Mouse (Mus musculus) midbrain, embryonic 16.5 days (tissue): ENCODE data around the gene Mdm1. TPM values are rescaled to one million over a fixed set of nuclear protein-coding genes. Genes with fewer than 3 reads are reported as not detected.

Experiments
- ATAC-seq: fragments of 200-750 bp; cut with Nextera tagmentation; 2 replicates; pipeline ENCODE4 v1.8.0; 2017; ENCODE audit warnings: moderate TSS enrichment
- H3K27ac ChIP-seq: fragments of 300-500 bp; sonication (generic); 2 replicates; pipeline ENCODE4 v1.5.1; 2014; ENCODE audit warnings: mild to moderate bottlenecking, low read length, mixed read lengths
- H3K27me3 ChIP-seq: fragments of 300-500 bp; sonication (generic); 2 replicates; pipeline ENCODE4 v1.6.1; 2014; ENCODE audit warnings: low read depth, low read length, mixed read lengths; ENCODE audit not compliant: control insufficient read depth, insufficient read depth
- H3K36me3 ChIP-seq: fragments of 300-500 bp; sonication (generic); 2 replicates; pipeline ENCODE4 v1.6.1; 2014; ENCODE audit warnings: mild to moderate bottlenecking, low read length, moderate library complexity, mixed read lengths; ENCODE audit not compliant: control insufficient read depth, insufficient read depth
- H3K4me1 ChIP-seq: fragments of 300-500 bp; sonication (generic); 2 replicates; pipeline ENCODE4 v1.6.1; 2014; ENCODE audit warnings: mild to moderate bottlenecking, low read length, mixed read lengths; ENCODE audit not compliant: control insufficient read depth, insufficient read depth
- H3K4me2 ChIP-seq: fragments of 300-500 bp; sonication (generic); 2 replicates; pipeline ENCODE4 v1.6.1; 2014; ENCODE audit warnings: mild to moderate bottlenecking, low read length, mixed read lengths
- H3K4me3 ChIP-seq: fragments of 300-500 bp; sonication (generic); 2 replicates; pipeline ENCODE4 v1.5.1; 2014; ENCODE audit warnings: low read depth, mild to moderate bottlenecking, low read length, moderate library complexity, mixed read lengths
- H3K9ac ChIP-seq: fragments of 300-500 bp; sonication (generic); 2 replicates; pipeline ENCODE4 v1.6.1; 2014; ENCODE audit warnings: low read depth, low read length, mixed read lengths
- H3K9me3 ChIP-seq: fragments of 300-500 bp; sonication (generic); replicated peaks from 2 replicates; pipeline ENCODE4 v1.6.1; 2014; ENCODE audit warnings: mild to moderate bottlenecking, low read length, mixed read lengths; ENCODE audit not compliant: control insufficient read depth, poor library complexity, severe bottlenecking
- WGBS: fragments of 180-500 bp; shearing (Covaris S2); extraction: QIAGEN DNeasy Blood & Tissue Kit; methylation state at CpG from one replicate; pipeline ENCODE4 v1.1.7; 2014; 5-methylcytosine and 5-hydroxymethylcytosine counted together
- polyA plus RNA-seq: library from polyadenylated mRNA; unstranded; fragments of >200 nt; fragmentation: Nextera tagmentation; extraction: Ambion mirVana; gene quantifications from 2 replicates; pipeline ENCODE4 v1.2.1, GENCODE M21; 2015

Gene Mdm1
- polyA plus RNA-seq, 1 experiment from 2014 or later = 30.6 TPM

GRCm38 (mm10) chr10:118114271-118114670, 27.3 kb upstream of the Mdm1 start:
- WGBS = 100% methylated on average over 1 of the region's 1 CpGs
- H3K27me3 ChIP-seq = no peaks in the 10 kb centered on the region
- H3K9me3 ChIP-seq = no peaks in the 10 kb centered on the region
- no peak overlapping the region for H3K4me3 ChIP-seq
- H3K4me2 ChIP-seq = no peak overlapping the region
- H3K9ac ChIP-seq = no peak overlapping the region
- 0 out of 2 replicates have a peak, but pooled peaks cover 2% of the 10 kb centered on the region for H3K4me1 ChIP-seq
- no peak for ATAC-seq
- no peak overlapping the region for H3K27ac ChIP-seq
- no peaks in the 10 kb centered on the region for H3K36me3 ChIP-seq

- ATAC-seq = no peak
- Histone ChIP-seq H3K36me3 (no peaks in the 10 kb centered on the region), H3K9ac (no peak overlapping the region), H3K9me3 (no peaks in the 10 kb centered on the region), H3K4me2 (no peak overlapping the region), H3K27me3 (no peaks in the 10 kb centered on the region), H3K27ac (no peak overlapping the region), H3K4me3 (no peak overlapping the region), H3K4me1 (peaks cover 5% of the 10 kb centered on the region; the same call in 1 of the 2 replicates)
- 98% methylated on average over 2 of the region's 2 CpGs for WGBS
Measured at GRCm38 (mm10) chr10:118116456-118116855, 25.2 kb upstream of the Mdm1 start.

GRCm38 (mm10) chr10:118121047-118121936, 20.3 kb upstream of the Mdm1 start:
- Histone ChIP-seq H3K36me3 (no peaks in the 10 kb centered on the region), H3K4me2 (peak overlapping the region; percentile 45), H3K4me1 (peaks cover 15% of the 10 kb centered on the region), H3K27me3 (no peaks in the 10 kb centered on the region), H3K9me3 (no peaks in the 10 kb centered on the region), H3K4me3 (peak overlapping the region; percentile 18; the same call in 1 of the 2 replicates), H3K27ac (peak overlapping the region; percentile 0; the same call in 1 of the 2 replicates), H3K9ac (no peak overlapping the region)
- 64% methylated on average over 25 of the region's 25 CpGs for WGBS
- peak; percentile 9 for ATAC-seq

GRCm38 (mm10) chr10:118121937-118122285, 19.7 kb upstream of the Mdm1 start:
- Histone ChIP-seq H3K9me3 (no peaks in the 10 kb centered on the region), H3K4me1 (peaks cover 15% of the 10 kb centered on the region), H3K4me3 (peak overlapping the region; percentile 18; the same call in 1 of the 2 replicates), H3K9ac (no peak overlapping the region), H3K4me2 (peak overlapping the region; percentile 45), H3K27me3 (no peaks in the 10 kb centered on the region), H3K27ac (no peak overlapping the region; the same call in none of the 2 replicates), H3K36me3 (no peaks in the 10 kb centered on the region)
- ATAC-seq = peak; percentile 87
- WGBS = 21% methylated on average over 13 of the region's 13 CpGs

GRCm38 (mm10) chr10:118122441-118123162, 19.0 kb upstream of the Mdm1 start:
- WGBS = 65% methylated on average over 11 of the region's 11 CpGs
- no peak overlapping the region for H3K9ac ChIP-seq
- H3K4me2 ChIP-seq = no peak overlapping the region
- no peaks in the 10 kb centered on the region for H3K27me3 ChIP-seq
- H3K9me3 ChIP-seq = no peaks in the 10 kb centered on the region
- no peak overlapping the region; the same call in 1 of the 2 replicates for H3K27ac ChIP-seq
- H3K36me3 ChIP-seq = no peaks in the 10 kb centered on the region
- no peak for ATAC-seq
- no peak overlapping the region for H3K4me3 ChIP-seq
- H3K4me1 ChIP-seq = peaks cover 15% of the 10 kb centered on the region

- H3K27ac ChIP-seq = no peak overlapping the region
- no peak overlapping the region for H3K9ac ChIP-seq
- no peak for ATAC-seq
- H3K27me3 ChIP-seq = 0 out of 2 replicates have a peak, but pooled peaks cover 3% of the 10 kb centered on the region
- H3K4me1 ChIP-seq = peaks cover 15% of the 10 kb centered on the region
- H3K4me2 ChIP-seq = no peak overlapping the region
- H3K36me3 ChIP-seq = no peaks in the 10 kb centered on the region
- 93% methylated on average over 7 of the region's 7 CpGs for WGBS
- no peaks in the 10 kb centered on the region for H3K9me3 ChIP-seq
- H3K4me3 ChIP-seq = no peak overlapping the region
Measured at GRCm38 (mm10) chr10:118125236-118125635, 16.4 kb upstream of the Mdm1 start.

GRCm38 (mm10) chr10:118125776-118126445, 15.7 kb upstream of the Mdm1 start:
- Histone ChIP-seq H3K4me2 (no peak overlapping the region), H3K9ac (no peak overlapping the region), H3K9me3 (no peaks in the 10 kb centered on the region), H3K4me3 (no peak overlapping the region), H3K36me3 (no peaks in the 10 kb centered on the region), H3K4me1 (peaks cover 13% of the 10 kb centered on the region), H3K27ac (no peak overlapping the region), H3K27me3 (0 out of 2 replicates have a peak, but pooled peaks cover 3% of the 10 kb centered on the region)
- no peak for ATAC-seq
- 77% methylated on average over 25 of the region's 25 CpGs for WGBS

GRCm38 (mm10) chr10:118129001-118129682, 12.5 kb upstream of the Mdm1 start:
- H3K4me2 ChIP-seq = no peak overlapping the region
- no peaks in the 10 kb centered on the region for H3K36me3 ChIP-seq
- no peaks in the 10 kb centered on the region for H3K4me1 ChIP-seq
- H3K4me3 ChIP-seq = no peak overlapping the region
- no peak overlapping the region for H3K27ac ChIP-seq
- no peaks in the 10 kb centered on the region for H3K9me3 ChIP-seq
- no peak overlapping the region for H3K9ac ChIP-seq
- no peak for ATAC-seq
- WGBS = 44% methylated on average over 20 of the region's 20 CpGs
- H3K27me3 ChIP-seq = 0 out of 2 replicates have a peak, but pooled peaks cover 3% of the 10 kb centered on the region
